Mouse (Mus musculus): ENCODE measurements around the gene Vmn1r51.
"Not testable (repeated sequence)": the region's sequence is repeated elsewhere in the genome, so short reads cannot be mapped to it uniquely, and the experiment has no call there.

Gene Vmn1r51

GRCm38 (mm10) chr6:90122296-90122695 lies at the start of gene Vmn1r51:
Gene Vmn1r51, plus strand, starts transcription at chr6:90122596.
- DNase-seq (ENCODE audit: low read depth, low spot score), result not testable (repeated sequence)

GRCm38 (mm10) chr6:90078406-90078805 lies 44.0 kb upstream of the Vmn1r51 start, which contains the start of gene Vmn1r49:
Gene Vmn1r49, minus strand, starts transcription at chr6:90078506.
- no peak for DNase-seq (ENCODE audit: low read depth, low spot score)

GRCm38 (mm10) chr6:90100566-90100965 lies 21.8 kb upstream of the Vmn1r51 start:
- no peak for DNase-seq (ENCODE audit: low read depth, low spot score)

GRCm38 (mm10) chr6:90101130-90101529 lies 21.3 kb upstream of the Vmn1r51 start, which contains the start of gene Vmn1r50:
Gene Vmn1r50, plus strand, starts transcription at chr6:90101430.
- DNase-seq (ENCODE audit: low read depth, low spot score), result no peak

- no peak for DNase-seq (ENCODE audit: low read depth, low spot score)
Observed at GRCm38 (mm10) chr6:90160139-90160538, 37.7 kb downstream of the Vmn1r51 start.

GRCm38 (mm10) chr6:90174508-90174907 lies 52.1 kb downstream of the Vmn1r51 start, which contains the start of gene Vmn1r52:
Gene Vmn1r52, plus strand, starts transcription at chr6:90174808.
- no peak for DNase-seq (ENCODE audit: low read depth, low spot score)

Data from CD4-positive, CD25-positive, alpha-beta regulatory T cell, adult 2 months (primary cell).